Mouse (Mus musculus): ENCODE results near the gene Katnal1. TPM values are rescaled to one million over a fixed set of nuclear protein-coding genes. Genes with fewer than 3 reads are reported as not detected.

Gene Katnal1
- polyA plus RNA-seq, 1 experiment from 2014 or later = 17.4 TPM

GRCm38 (mm10) chr5:148941867-148942266 is 12.7 kb upstream of the Katnal1 start:
- H3K9me3 ChIP-seq (replicated peaks; ENCODE audit: control insufficient read depth, low read length) = peaks cover 2% of the 10 kb centered on the region; the same call in 1 of the 2 replicates

GRCm38 (mm10) chr5:148939948-148940382 is 10.8 kb upstream of the Katnal1 start:
- 71% methylated on average over 11 of the region's 11 CpGs for WGBS (ENCODE audit: insufficient replicate concordance)
- ATAC-seq (replicated peaks; ENCODE audit: insufficient number of reproducible peaks, low FRiP score, low TSS enrichment) = no peak

More at GRCm38 (mm10) chr5:148941867-148942266, 12.7 kb upstream of the Katnal1 start:
- no peak overlapping the region for H3K27ac ChIP-seq (ENCODE audit: low read depth, low read length)
- no peak overlapping the region for H3K4me2 ChIP-seq
- ATAC-seq (replicated peaks; ENCODE audit: insufficient number of reproducible peaks, low FRiP score, low TSS enrichment) = no peak
- no peaks in the 10 kb centered on the region for H3K4me1 ChIP-seq (ENCODE audit: control insufficient read depth, insufficient read depth, low read length)
- no peaks in the 10 kb centered on the region for H3K36me3 ChIP-seq (ENCODE audit: control insufficient read depth, insufficient read depth, low read length)
- no peak overlapping the region for H3K9ac ChIP-seq (ENCODE audit: low read depth, low read length)
- no peak overlapping the region for H3K4me3 ChIP-seq (ENCODE audit: low read depth, low read length)
- no peaks in the 10 kb centered on the region for H3K27me3 ChIP-seq (ENCODE audit: control insufficient read depth, insufficient read depth, low read length)
- 88% methylated on average over 10 of the region's 10 CpGs for WGBS (ENCODE audit: insufficient replicate concordance)

DNA sequence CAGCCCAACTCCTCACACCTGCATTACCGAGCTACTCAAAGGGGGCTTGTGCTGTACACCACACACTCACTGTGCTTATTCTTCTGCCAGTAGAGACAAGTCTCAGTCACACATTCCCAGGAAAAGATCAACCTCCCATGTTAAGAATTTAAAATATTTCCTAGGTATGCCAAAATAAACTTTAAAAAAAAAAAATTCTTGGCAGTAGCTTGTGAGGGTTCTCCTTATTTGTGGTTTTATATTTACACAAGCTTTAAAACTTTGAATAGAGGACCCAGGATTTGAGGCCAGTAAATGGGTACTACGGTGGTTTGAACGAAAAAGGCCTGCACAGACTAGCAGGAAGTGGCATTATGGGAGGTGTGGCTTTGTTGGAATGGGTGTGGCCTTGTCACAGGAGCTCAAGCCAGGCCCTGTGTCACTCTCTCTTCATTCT is 7.4 kb upstream of the Katnal1 start:
- Histone ChIP-seq H3K27ac (ENCODE audit: low read depth, low read length) (no peak overlapping the region), H3K4me1 (ENCODE audit: control insufficient read depth, insufficient read depth, low read length) (no peaks in the 10 kb centered on the region), H3K9me3 (replicated peaks; ENCODE audit: control insufficient read depth, low read length) (no peaks in the 10 kb centered on the region), H3K4me3 (ENCODE audit: low read depth, low read length) (no peak overlapping the region), H3K4me2 (no peak overlapping the region), H3K36me3 (ENCODE audit: control insufficient read depth, insufficient read depth, low read length) (no peaks in the 10 kb centered on the region), H3K9ac (ENCODE audit: low read depth, low read length) (no peak overlapping the region), H3K27me3 (ENCODE audit: control insufficient read depth, insufficient read depth, low read length) (no peaks in the 10 kb centered on the region)
- no peak for ATAC-seq (replicated peaks; ENCODE audit: insufficient number of reproducible peaks, low FRiP score, low TSS enrichment)
- WGBS (ENCODE audit: insufficient replicate concordance) = 78% methylated on average over 3 of the region's 3 CpGs

More at GRCm38 (mm10) chr5:148939948-148940382, 10.8 kb upstream of the Katnal1 start:
- H3K9ac ChIP-seq (ENCODE audit: low read depth, low read length) = no peak overlapping the region
- no peak overlapping the region for H3K4me3 ChIP-seq (ENCODE audit: low read depth, low read length)
- H3K27ac ChIP-seq (ENCODE audit: low read depth, low read length) = no peak overlapping the region
- H3K36me3 ChIP-seq (ENCODE audit: control insufficient read depth, insufficient read depth, low read length) = no peaks in the 10 kb centered on the region
- H3K4me1 ChIP-seq (ENCODE audit: control insufficient read depth, insufficient read depth, low read length) = no peaks in the 10 kb centered on the region
- no peaks in the 10 kb centered on the region for H3K27me3 ChIP-seq (ENCODE audit: control insufficient read depth, insufficient read depth, low read length)
- no peak overlapping the region for H3K4me2 ChIP-seq
- peaks cover 2% of the 10 kb centered on the region; the same call in 1 of the 2 replicates for H3K9me3 ChIP-seq (replicated peaks; ENCODE audit: control insufficient read depth, low read length)

GRCm38 (mm10) chr5:148935871-148936270 is 6.8 kb upstream of the Katnal1 start:
- ATAC-seq (replicated peaks; ENCODE audit: insufficient number of reproducible peaks, low FRiP score, low TSS enrichment) = no peak
- H3K27me3 ChIP-seq (ENCODE audit: control insufficient read depth, insufficient read depth, low read length) = no peaks in the 10 kb centered on the region
- no peak overlapping the region for H3K9ac ChIP-seq (ENCODE audit: low read depth, low read length)
- peak overlapping the region; percentile 17; the same call in 1 of the 2 replicates for H3K27ac ChIP-seq (ENCODE audit: low read depth, low read length)
- no peaks in the 10 kb centered on the region for H3K9me3 ChIP-seq (replicated peaks; ENCODE audit: control insufficient read depth, low read length)
- no peak overlapping the region for H3K4me2 ChIP-seq
- WGBS (ENCODE audit: insufficient replicate concordance) = 70% methylated on average over 6 of the region's 6 CpGs
- H3K4me3 ChIP-seq (ENCODE audit: low read depth, low read length) = no peak overlapping the region
- H3K4me1 ChIP-seq (ENCODE audit: control insufficient read depth, insufficient read depth, low read length) = no peaks in the 10 kb centered on the region
- no peaks in the 10 kb centered on the region for H3K36me3 ChIP-seq (ENCODE audit: control insufficient read depth, insufficient read depth, low read length)

- Histone ChIP-seq H3K4me2 (no peak overlapping the region), H3K36me3 (ENCODE audit: control insufficient read depth, insufficient read depth, low read length) (no peaks in the 10 kb centered on the region), H3K9ac (ENCODE audit: low read depth, low read length) (no peak overlapping the region), H3K27ac (ENCODE audit: low read depth, low read length) (peak overlapping the region; percentile 17; the same call in 1 of the 2 replicates), H3K4me1 (ENCODE audit: control insufficient read depth, insufficient read depth, low read length) (no peaks in the 10 kb centered on the region), H3K4me3 (ENCODE audit: low read depth, low read length) (no peak overlapping the region), H3K9me3 (replicated peaks; ENCODE audit: control insufficient read depth, low read length) (no peaks in the 10 kb centered on the region), H3K27me3 (ENCODE audit: control insufficient read depth, insufficient read depth, low read length) (no peaks in the 10 kb centered on the region)
- 37% methylated on average over 7 of the region's 7 CpGs for WGBS (ENCODE audit: insufficient replicate concordance)
- peak; percentile 71 for ATAC-seq (replicated peaks; ENCODE audit: insufficient number of reproducible peaks, low FRiP score, low TSS enrichment)
Measured at GRCm38 (mm10) chr5:148935071-148935821, 6.1 kb upstream of the Katnal1 start.

DNA sequence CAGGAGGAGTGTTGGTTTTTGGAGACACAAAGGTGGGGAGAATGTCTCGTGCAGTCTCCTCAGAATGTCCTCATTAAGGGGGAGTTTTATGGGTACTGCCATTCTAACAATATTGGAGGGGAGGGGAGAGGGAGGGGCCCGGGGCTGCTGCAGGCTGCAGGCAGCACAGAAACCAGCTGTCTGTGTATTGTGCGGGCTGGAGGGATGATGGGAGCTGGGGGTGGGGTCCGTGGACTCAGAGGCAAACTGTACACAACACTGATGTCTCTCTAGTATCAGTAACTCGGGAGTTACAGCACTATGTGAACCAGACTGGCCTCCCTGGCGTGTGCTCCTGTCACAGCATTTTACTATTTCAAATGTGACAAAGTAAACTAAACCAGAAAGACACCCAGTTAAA is 5.3 kb upstream of the Katnal1 start:
- H3K9me3 ChIP-seq (replicated peaks; ENCODE audit: control insufficient read depth, low read length) = no peaks in the 10 kb centered on the region
- ATAC-seq (replicated peaks; ENCODE audit: insufficient number of reproducible peaks, low FRiP score, low TSS enrichment) = no peak
- no peak overlapping the region for H3K9ac ChIP-seq (ENCODE audit: low read depth, low read length)
- H3K36me3 ChIP-seq (ENCODE audit: control insufficient read depth, insufficient read depth, low read length) = no peaks in the 10 kb centered on the region
- no peak overlapping the region for H3K4me2 ChIP-seq
- no peaks in the 10 kb centered on the region for H3K4me1 ChIP-seq (ENCODE audit: control insufficient read depth, insufficient read depth, low read length)
- no peaks in the 10 kb centered on the region for H3K27me3 ChIP-seq (ENCODE audit: control insufficient read depth, insufficient read depth, low read length)
- H3K4me3 ChIP-seq (ENCODE audit: low read depth, low read length) = no peak overlapping the region
- WGBS (ENCODE audit: insufficient replicate concordance) = 67% methylated on average over 6 of the region's 6 CpGs
- H3K27ac ChIP-seq (ENCODE audit: low read depth, low read length) = no peak overlapping the region

DNA sequence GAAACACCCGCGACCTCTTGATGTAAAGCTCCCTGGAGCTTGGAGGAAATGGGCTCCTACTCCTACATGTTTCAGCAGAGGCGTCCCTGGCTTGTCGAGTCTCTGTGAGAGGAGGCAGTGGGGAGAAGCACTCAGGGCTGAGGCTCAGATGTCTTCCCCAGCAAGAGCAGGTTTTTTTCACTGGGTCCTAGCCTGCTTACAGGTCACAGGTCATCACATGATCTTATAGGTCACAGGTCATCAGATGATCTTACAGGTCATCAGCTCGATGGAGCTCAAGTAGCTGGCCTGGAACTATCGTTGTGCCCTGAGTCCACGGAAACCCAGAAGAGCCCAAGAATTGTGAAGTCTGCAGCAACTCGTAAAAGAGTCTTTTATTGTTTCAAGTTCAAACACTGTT is 4.6 kb upstream of the Katnal1 start:
- H3K27me3 ChIP-seq (ENCODE audit: control insufficient read depth, insufficient read depth, low read length) = no peaks in the 10 kb centered on the region
- H3K27ac ChIP-seq (ENCODE audit: low read depth, low read length) = no peak overlapping the region
- H3K36me3 ChIP-seq (ENCODE audit: control insufficient read depth, insufficient read depth, low read length) = no peaks in the 10 kb centered on the region
- 69% methylated on average over 8 of the region's 8 CpGs for WGBS (ENCODE audit: insufficient replicate concordance)
- no peaks in the 10 kb centered on the region for H3K9me3 ChIP-seq (replicated peaks; ENCODE audit: control insufficient read depth, low read length)
- H3K4me2 ChIP-seq = no peak overlapping the region
- peaks cover 4% of the 10 kb centered on the region for H3K4me1 ChIP-seq (ENCODE audit: control insufficient read depth, insufficient read depth, low read length)
- H3K9ac ChIP-seq (ENCODE audit: low read depth, low read length) = no peak overlapping the region
- H3K4me3 ChIP-seq (ENCODE audit: low read depth, low read length) = no peak overlapping the region
- ATAC-seq (replicated peaks; ENCODE audit: insufficient number of reproducible peaks, low FRiP score, low TSS enrichment) = no peak

- 75% methylated on average over 1 of the region's 1 CpGs for WGBS (ENCODE audit: insufficient replicate concordance)
- ATAC-seq (replicated peaks; ENCODE audit: insufficient number of reproducible peaks, low FRiP score, low TSS enrichment) = no peak
- Histone ChIP-seq H3K27ac (ENCODE audit: low read depth, low read length) (no peak overlapping the region), H3K9me3 (replicated peaks; ENCODE audit: control insufficient read depth, low read length) (no peaks in the 10 kb centered on the region), H3K9ac (ENCODE audit: low read depth, low read length) (no peak overlapping the region), H3K27me3 (ENCODE audit: control insufficient read depth, insufficient read depth, low read length) (no peaks in the 10 kb centered on the region), H3K4me1 (ENCODE audit: control insufficient read depth, insufficient read depth, low read length) (peaks cover 4% of the 10 kb centered on the region), H3K4me3 (ENCODE audit: low read depth, low read length) (no peak overlapping the region), H3K36me3 (ENCODE audit: control insufficient read depth, insufficient read depth, low read length) (no peaks in the 10 kb centered on the region), H3K4me2 (no peak overlapping the region)
Measured at GRCm38 (mm10) chr5:148931301-148931700, 2.2 kb upstream of the Katnal1 start.
